Mouse (Mus musculus) liver, postnatal 0 days (tissue): ENCODE results near the gene Rbfox1. TPM values are rescaled to one million over a fixed set of nuclear protein-coding genes. Genes with fewer than 3 reads are reported as not detected.

Experiments used
- ATAC-seq: fragments of 200-750 bp; cut with Nextera tagmentation; 2 replicates; pipeline ENCODE4 v1.8.0; 2017; ENCODE audit warnings: mild to moderate bottlenecking, moderate library complexity
- DNase-seq: peaks from one replicate; pipeline ENCODE4 v3.0.0-alpha.2; 2016
- H3K27ac ChIP-seq: fragments of 300-500 bp; sonication (generic); 2 replicates; pipeline ENCODE4 v1.5.1; 2014; ENCODE audit warnings: antibody characterized with exemption, moderate library complexity, mild to moderate bottlenecking, low read depth
- H3K27me3 ChIP-seq: fragments of 300-500 bp; sonication (generic); 2 replicates; pipeline ENCODE4 v1.6.1; 2014; ENCODE audit warnings: low read length, control low read depth, mixed read lengths; ENCODE audit not compliant: insufficient read depth
- H3K36me3 ChIP-seq: fragments of 300-500 bp; sonication (generic); replicated peaks from 2 replicates; pipeline ENCODE4 v1.6.1; 2014; ENCODE audit warnings: mild to moderate bottlenecking, control low read depth, low read length, moderate library complexity, mixed read lengths; ENCODE audit not compliant: insufficient read depth
- H3K4me1 ChIP-seq: fragments of 300-500 bp; sonication (generic); 2 replicates; pipeline ENCODE4 v1.6.1; 2014; ENCODE audit warnings: antibody characterized with exemption, mild to moderate bottlenecking, control low read depth; ENCODE audit not compliant: insufficient read depth
- H3K4me2 ChIP-seq: fragments of 300-500 bp; sonication (generic); 2 replicates; pipeline ENCODE4 v1.6.1; 2014; ENCODE audit warnings: low read depth, mild to moderate bottlenecking, low read length, moderate library complexity, mixed read lengths
- H3K4me3 ChIP-seq: fragments of 300-500 bp; sonication (generic); 2 replicates; pipeline ENCODE4 v1.5.1; 2014; ENCODE audit warnings: low read depth, low read length
- H3K9ac ChIP-seq: fragments of 300-500 bp; sonication (generic); replicated peaks from 2 replicates; pipeline ENCODE4 v1.6.1; 2014; ENCODE audit warnings: mild to moderate bottlenecking, moderate library complexity
- H3K9me3 ChIP-seq: fragments of 300-500 bp; sonication (generic); 2 replicates; pipeline ENCODE4 v1.6.1; 2016; ENCODE audit warnings: mild to moderate bottlenecking, control low read depth, low read length, mixed read lengths
- CTCF ChIP-seq: sonication (generic); IDR thresholded peaks from 2 replicates; pipeline ENCODE4 v1.5.1; 2016; ENCODE audit warnings: antibody characterized with exemption, low read depth
- EP300 ChIP-seq: IDR thresholded peaks from 2 replicates; pipeline ENCODE4 v1.6.1; 2016; ENCODE audit warnings: antibody characterized with exemption, low read depth, mild to moderate bottlenecking
- WGBS: fragments of 180-500 bp; shearing (Covaris S2); extraction: QIAGEN DNeasy Blood & Tissue Kit; methylation state at CpG from one replicate; pipeline ENCODE4 v1.1.7; 2014; ENCODE audit not compliant: insufficient replicate concordance; 5-methylcytosine and 5-hydroxymethylcytosine counted together
- polyA plus RNA-seq: library from polyadenylated mRNA; unstranded; fragments of >200 nt; fragmentation: Nextera tagmentation; extraction: Ambion mirVana; gene quantifications from 2 replicates; pipeline ENCODE4 v1.2.1, GENCODE M21; 2015

Rbfox1 gene
- polyA plus RNA-seq, 1 experiment from 2014 or later, result 0.12 TPM

DNA sequence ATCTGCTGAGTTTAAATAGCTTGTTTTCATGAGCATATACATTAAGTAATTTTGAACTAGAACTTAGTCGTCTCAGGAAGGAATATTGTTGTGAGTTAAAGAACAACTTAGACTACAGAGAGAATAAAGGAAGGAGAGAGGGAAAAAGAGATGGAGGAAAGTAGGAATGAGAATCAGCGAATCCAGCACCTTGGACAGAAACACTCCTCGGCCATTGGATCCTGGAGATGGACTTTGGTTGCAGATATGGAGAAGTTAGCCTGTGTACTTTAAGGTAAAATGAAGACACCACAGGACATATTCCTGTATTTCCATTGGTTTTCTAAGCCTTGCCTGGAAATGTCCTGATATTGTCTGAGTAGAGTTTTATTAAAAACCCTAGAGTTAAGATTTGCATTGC lies 1045.6 kb downstream of the Rbfox1 start:
- H3K27ac ChIP-seq, result no peak overlapping the region
- H3K4me3 ChIP-seq, result no peak overlapping the region
- 46% methylated on average over 3 of the region's 3 CpGs for WGBS
- no peak overlapping the region for H3K4me2 ChIP-seq
- no peaks in the 10 kb centered on the region for H3K36me3 ChIP-seq
- no peaks in the 10 kb centered on the region for H3K27me3 ChIP-seq
- H3K9ac ChIP-seq, result no peak overlapping the region
- TF ChIP-seq CTCF, result no peak
- no peak for TF ChIP-seq EP300
- no peaks in the 10 kb centered on the region for H3K9me3 ChIP-seq
- ATAC-seq (no peak), DNase-seq (no peak)
- H3K4me1 ChIP-seq, result no peaks in the 10 kb centered on the region

DNA sequence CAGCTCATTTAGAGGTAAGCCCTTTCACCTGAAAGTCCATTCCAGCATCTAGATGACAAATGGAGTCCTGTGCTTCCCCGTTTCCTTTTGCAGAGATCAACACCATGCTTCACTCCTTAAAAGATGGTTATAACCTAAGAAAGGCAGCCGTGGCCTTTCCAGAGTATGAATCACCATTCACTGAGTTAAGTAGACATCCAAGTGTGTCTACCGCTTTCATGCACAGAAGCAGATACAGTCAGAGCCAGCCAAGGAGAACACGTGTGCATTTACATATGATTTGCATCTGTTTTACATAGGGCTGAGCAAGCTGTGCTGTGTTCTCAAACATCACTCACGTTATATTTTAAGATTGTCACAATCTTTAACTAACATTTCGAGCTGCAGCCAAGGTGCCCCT lies 1061.0 kb downstream of the Rbfox1 start:
- Histone ChIP-seq H3K9me3 (no peaks in the 10 kb centered on the region), H3K9ac (no peak overlapping the region), H3K4me1 (no peaks in the 10 kb centered on the region), H3K27me3 (no peaks in the 10 kb centered on the region), H3K4me3 (no peak overlapping the region), H3K36me3 (no peaks in the 10 kb centered on the region), H3K27ac (no peak overlapping the region), H3K4me2 (no peak overlapping the region)
- TF ChIP-seq CTCF (no peak), EP300 (no peak)
- ATAC-seq (no peak), DNase-seq (no peak)
- WGBS, result 64% methylated on average over 6 of the region's 6 CpGs

GRCm38 (mm10) chr16:6949666-6950065 lies 1064.5 kb downstream of the Rbfox1 start:
- Histone ChIP-seq H3K9me3 (no peaks in the 10 kb centered on the region), H3K27me3 (no peaks in the 10 kb centered on the region), H3K36me3 (no peaks in the 10 kb centered on the region), H3K4me2 (no peak overlapping the region), H3K4me1 (no peaks in the 10 kb centered on the region), H3K4me3 (no peak overlapping the region), H3K27ac (no peak overlapping the region), H3K9ac (no peak overlapping the region)
- no peak for ATAC-seq
- no peak for DNase-seq
- TF ChIP-seq CTCF (no peak), EP300 (no peak)
- WGBS, result 72% methylated on average over 2 of the region's 2 CpGs

DNA sequence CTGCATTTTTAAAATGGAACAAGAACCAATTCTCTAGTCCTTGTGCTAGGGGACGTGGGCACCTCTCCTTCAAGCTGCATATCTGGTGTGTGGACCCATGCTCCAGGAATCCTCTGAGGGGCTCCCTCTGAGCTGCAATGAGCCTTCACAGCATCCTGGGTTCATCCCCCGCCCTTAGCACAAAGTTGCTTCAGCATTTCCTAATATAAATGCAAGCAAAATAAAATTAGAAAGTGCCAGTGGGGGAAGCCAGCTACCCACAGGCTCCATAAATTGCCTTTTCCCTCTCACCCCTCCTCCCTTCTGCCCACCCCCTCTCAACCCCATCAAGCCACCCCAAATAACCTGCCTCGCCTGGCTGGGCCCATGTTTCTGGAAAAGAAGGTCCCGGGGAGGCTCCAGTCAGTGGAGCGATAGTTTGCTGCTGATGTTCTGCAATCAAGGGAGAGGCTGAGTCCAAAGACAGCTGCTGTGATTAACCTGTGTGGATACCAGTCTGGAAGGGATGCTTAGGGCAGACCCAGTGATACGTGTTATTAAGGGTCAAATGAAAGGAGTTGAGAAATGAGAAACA lies 1070.0 kb downstream of the Rbfox1 start:
- no peaks in the 10 kb centered on the region for H3K4me1 ChIP-seq
- H3K27ac ChIP-seq, result no peak overlapping the region
- H3K9me3 ChIP-seq, result no peaks in the 10 kb centered on the region
- 68% methylated on average over 6 of the region's 6 CpGs for WGBS
- no peak overlapping the region for H3K4me3 ChIP-seq
- H3K36me3 ChIP-seq, result no peaks in the 10 kb centered on the region
- no peaks in the 10 kb centered on the region for H3K27me3 ChIP-seq
- DNase-seq (no peak), ATAC-seq (no peak)
- H3K9ac ChIP-seq, result no peak overlapping the region
- no peak for TF ChIP-seq EP300
- no peak for TF ChIP-seq CTCF
- no peak overlapping the region for H3K4me2 ChIP-seq

DNA sequence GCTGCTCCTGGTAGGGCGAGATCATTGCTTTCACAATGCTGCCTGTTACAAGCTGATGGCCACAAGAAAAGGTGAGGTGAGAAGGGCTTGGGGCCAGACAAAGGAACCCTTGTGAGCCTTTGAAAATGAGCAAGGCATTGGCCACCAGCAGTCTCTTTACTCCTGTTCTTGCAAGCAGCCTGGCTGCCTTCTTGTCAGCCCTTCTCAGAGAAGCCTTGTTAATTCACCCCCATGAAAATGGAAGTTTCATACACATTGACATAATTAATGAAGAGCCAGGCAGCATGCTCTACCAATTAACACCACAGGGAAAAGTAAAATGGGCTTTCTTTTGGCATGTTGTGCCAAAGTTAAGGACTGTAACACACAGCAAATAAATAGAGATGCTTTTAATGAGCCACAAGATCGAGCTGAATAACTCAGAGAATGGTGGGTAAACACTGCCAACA lies 1076.8 kb downstream of the Rbfox1 start:
- ATAC-seq (no peak), DNase-seq (no peak)
- H3K27ac ChIP-seq, result no peak overlapping the region
- no peaks in the 10 kb centered on the region for H3K9me3 ChIP-seq
- no peak overlapping the region for H3K9ac ChIP-seq
- no peak overlapping the region for H3K4me2 ChIP-seq
- H3K4me1 ChIP-seq, result no peaks in the 10 kb centered on the region
- H3K27me3 ChIP-seq, result no peaks in the 10 kb centered on the region
- WGBS, result 51% methylated on average over 2 of the region's 2 CpGs
- H3K36me3 ChIP-seq, result no peaks in the 10 kb centered on the region
- TF ChIP-seq CTCF, result no peak
- TF ChIP-seq EP300, result no peak
- no peak overlapping the region for H3K4me3 ChIP-seq

- Histone ChIP-seq H3K9me3 (no peaks in the 10 kb centered on the region), H3K4me2 (no peak overlapping the region), H3K27ac (no peak overlapping the region), H3K9ac (no peak overlapping the region), H3K4me3 (no peak overlapping the region), H3K27me3 (no peaks in the 10 kb centered on the region), H3K4me1 (no peaks in the 10 kb centered on the region), H3K36me3 (no peaks in the 10 kb centered on the region)
- WGBS, result 50% methylated on average over 5 of the region's 5 CpGs
- no peak for ATAC-seq
- TF ChIP-seq CTCF (no peak), EP300 (no peak)
- DNase-seq, result no peak
These were observed 1077.4 kb downstream of the Rbfox1 start for GRCm38 (mm10) chr16:6962508-6962907.

- Histone ChIP-seq H3K4me3 (no peak overlapping the region), H3K4me1 (no peaks in the 10 kb centered on the region), H3K9me3 (no peaks in the 10 kb centered on the region), H3K27me3 (no peaks in the 10 kb centered on the region), H3K36me3 (no peaks in the 10 kb centered on the region), H3K4me2 (no peak overlapping the region), H3K27ac (no peak overlapping the region), H3K9ac (no peak overlapping the region)
- DNase-seq, result no peak
- 59% methylated on average over 4 of the region's 4 CpGs for WGBS
- TF ChIP-seq CTCF (no peak), EP300 (no peak)
- ATAC-seq, result no peak
These were observed 1078.4 kb downstream of the Rbfox1 start for GRCm38 (mm10) chr16:6963533-6963932.
